Mouse (Mus musculus): ENCODE results near the gene Tnfsf9. TPM values are rescaled to one million over a fixed set of nuclear protein-coding genes. Genes with fewer than 3 reads are reported as not detected.

The Tnfsf9 gene
- polyA plus RNA-seq, 1 experiment from 2014 or later, result 10.4 TPM

GRCm38 (mm10) chr17:57063031-57063430 is 42.1 kb upstream of the Tnfsf9 start:
- Histone ChIP-seq H3K4me1 (replicated peaks; ENCODE audit: control insufficient read depth, insufficient read depth, low read length) (peaks cover 8% of the 10 kb centered on the region; the same call in 1 of the 2 replicates), H3K9me3 (ENCODE audit: control insufficient read depth, low read length) (no peaks in the 10 kb centered on the region), H3K4me2 (ENCODE audit: low read length) (peak overlapping the region; percentile 34), H3K27ac (ENCODE audit: low read depth) (no peak overlapping the region), H3K27me3 (replicated peaks; ENCODE audit: control insufficient read depth, insufficient read depth, low read length) (peaks cover 25% of the 10 kb centered on the region), H3K9ac (ENCODE audit: low read length) (peak overlapping the region; percentile 51), H3K4me3 (ENCODE audit: low read depth, low read length) (peak overlapping the region; percentile 40), H3K36me3 (ENCODE audit: control insufficient read depth, insufficient read depth, low read length) (no peaks in the 10 kb centered on the region)
- ATAC-seq (replicated peaks; ENCODE audit: low FRiP score, low TSS enrichment, low read depth) (no peak), DNase-seq (ENCODE audit: low spot score) (no peak)
- 11% methylated on average over 8 of the region's 8 CpGs for WGBS

GRCm38 (mm10) chr17:57066908-57067307 is 38.2 kb upstream of the Tnfsf9 start:
- DNase-seq (ENCODE audit: low spot score) (no peak), ATAC-seq (replicated peaks; ENCODE audit: low FRiP score, low TSS enrichment, low read depth) (no peak)
- 63% methylated on average over 5 of the region's 5 CpGs for WGBS

GRCm38 (mm10) chr17:57070272-57070671 is 34.9 kb upstream of the Tnfsf9 start:
- peak; percentile 57; the same call in 1 of the 2 replicates for ATAC-seq (replicated peaks; ENCODE audit: low FRiP score, low TSS enrichment, low read depth)

More at GRCm38 (mm10) chr17:57066908-57067307, 38.2 kb upstream of the Tnfsf9 start:
- Histone ChIP-seq H3K9ac (ENCODE audit: low read length) (no peak overlapping the region), H3K36me3 (ENCODE audit: control insufficient read depth, insufficient read depth, low read length) (no peaks in the 10 kb centered on the region), H3K4me2 (ENCODE audit: low read length) (no peak overlapping the region), H3K4me3 (ENCODE audit: low read depth, low read length) (no peak overlapping the region), H3K9me3 (ENCODE audit: control insufficient read depth, low read length) (no peaks in the 10 kb centered on the region), H3K27me3 (replicated peaks; ENCODE audit: control insufficient read depth, insufficient read depth, low read length) (peaks cover 15% of the 10 kb centered on the region), H3K27ac (ENCODE audit: low read depth) (no peak overlapping the region), H3K4me1 (replicated peaks; ENCODE audit: control insufficient read depth, insufficient read depth, low read length) (peaks cover 7% of the 10 kb centered on the region; the same call in 1 of the 2 replicates)

GRCm38 (mm10) chr17:57070699-57071098 is 34.4 kb upstream of the Tnfsf9 start:
- Histone ChIP-seq H3K4me2 (ENCODE audit: low read length) (peak overlapping the region; percentile 37), H3K27me3 (replicated peaks; ENCODE audit: control insufficient read depth, insufficient read depth, low read length) (no peaks in the 10 kb centered on the region), H3K4me3 (ENCODE audit: low read depth, low read length) (peak overlapping the region; percentile 2; the same call in 1 of the 2 replicates), H3K4me1 (replicated peaks; ENCODE audit: control insufficient read depth, insufficient read depth, low read length) (no peaks in the 10 kb centered on the region), H3K36me3 (ENCODE audit: control insufficient read depth, insufficient read depth, low read length) (no peaks in the 10 kb centered on the region), H3K27ac (ENCODE audit: low read depth) (no peak overlapping the region), H3K9me3 (ENCODE audit: control insufficient read depth, low read length) (no peaks in the 10 kb centered on the region), H3K9ac (ENCODE audit: low read length) (no peak overlapping the region)
- DNase-seq (ENCODE audit: low spot score) (peak; percentile 75), ATAC-seq (replicated peaks; ENCODE audit: low FRiP score, low TSS enrichment, low read depth) (peak; percentile 80)
- WGBS, result 3% methylated on average over 11 of the region's 11 CpGs

More at GRCm38 (mm10) chr17:57070272-57070671, 34.9 kb upstream of the Tnfsf9 start:
- Histone ChIP-seq H3K27ac (ENCODE audit: low read depth) (peak overlapping the region; percentile 47; the same call in 1 of the 2 replicates), H3K4me2 (ENCODE audit: low read length) (peak overlapping the region; percentile 37), H3K9ac (ENCODE audit: low read length) (no peak overlapping the region), H3K9me3 (ENCODE audit: control insufficient read depth, low read length) (no peaks in the 10 kb centered on the region), H3K4me3 (ENCODE audit: low read depth, low read length) (peak overlapping the region; percentile 2; the same call in 1 of the 2 replicates), H3K4me1 (replicated peaks; ENCODE audit: control insufficient read depth, insufficient read depth, low read length) (no peaks in the 10 kb centered on the region), H3K27me3 (replicated peaks; ENCODE audit: control insufficient read depth, insufficient read depth, low read length) (no peaks in the 10 kb centered on the region), H3K36me3 (ENCODE audit: control insufficient read depth, insufficient read depth, low read length) (no peaks in the 10 kb centered on the region)
- WGBS, result 8% methylated on average over 9 of the region's 9 CpGs
- no peak for DNase-seq (ENCODE audit: low spot score)

GRCm38 (mm10) chr17:57076916-57077315 is 28.2 kb upstream of the Tnfsf9 start:
- Histone ChIP-seq H3K9me3 (ENCODE audit: control insufficient read depth, low read length) (no peaks in the 10 kb centered on the region), H3K27ac (ENCODE audit: low read depth) (no peak overlapping the region), H3K4me2 (ENCODE audit: low read length) (no peak overlapping the region), H3K4me1 (replicated peaks; ENCODE audit: control insufficient read depth, insufficient read depth, low read length) (peaks cover 10% of the 10 kb centered on the region), H3K9ac (ENCODE audit: low read length) (no peak overlapping the region), H3K36me3 (ENCODE audit: control insufficient read depth, insufficient read depth, low read length) (0 out of 2 replicates have a peak, but pooled peaks cover 6% of the 10 kb centered on the region), H3K4me3 (ENCODE audit: low read depth, low read length) (no peak overlapping the region), H3K27me3 (replicated peaks; ENCODE audit: control insufficient read depth, insufficient read depth, low read length) (no peaks in the 10 kb centered on the region)
- WGBS, result 58% methylated on average over 3 of the region's 3 CpGs
- ATAC-seq (replicated peaks; ENCODE audit: low FRiP score, low TSS enrichment, low read depth) (no peak), DNase-seq (ENCODE audit: low spot score) (no peak)

GRCm38 (mm10) chr17:57078336-57078735 is 26.8 kb upstream of the Tnfsf9 start, which contains the start of gene Dennd1c:
TSS of gene Dennd1c (minus strand) at chr17:57078514.
- WGBS, result 32% methylated on average over 6 of the region's 6 CpGs
- ATAC-seq (replicated peaks; ENCODE audit: low FRiP score, low TSS enrichment, low read depth) (no peak), DNase-seq (ENCODE audit: low spot score) (no peak)
- Histone ChIP-seq H3K4me1 (replicated peaks; ENCODE audit: control insufficient read depth, insufficient read depth, low read length) (peaks cover 10% of the 10 kb centered on the region), H3K4me3 (ENCODE audit: low read depth, low read length) (no peak within 1 kb of the TSS), H3K9me3 (ENCODE audit: control insufficient read depth, low read length) (no peaks in the 10 kb centered on the region), H3K9ac (ENCODE audit: low read length) (no peak within 1 kb of the TSS), H3K27ac (ENCODE audit: low read depth) (peak within 1 kb of the TSS; percentile 47; the same call in 1 of the 2 replicates), H3K27me3 (replicated peaks; ENCODE audit: control insufficient read depth, insufficient read depth, low read length) (no peaks in the 10 kb centered on the region), H3K4me2 (ENCODE audit: low read length) (0 out of 2 replicates have a peak within 1 kb of the TSS, but pooled peaks have one; percentile 13), H3K36me3 (ENCODE audit: control insufficient read depth, insufficient read depth, low read length) (0 out of 2 replicates have a peak, but pooled peaks cover 6% of the 10 kb centered on the region)

- H3K27me3 ChIP-seq (replicated peaks; ENCODE audit: control insufficient read depth, insufficient read depth, low read length), result no peaks in the 10 kb centered on the region
Observed at GRCm38 (mm10) chr17:57079919-57080318, 25.2 kb upstream of the Tnfsf9 start.

GRCm38 (mm10) chr17:57081234-57081842 is 23.8 kb upstream of the Tnfsf9 start:
- peaks cover 10% of the 10 kb centered on the region for H3K4me1 ChIP-seq (replicated peaks; ENCODE audit: control insufficient read depth, insufficient read depth, low read length)
- ATAC-seq (replicated peaks; ENCODE audit: low FRiP score, low TSS enrichment, low read depth) (no peak), DNase-seq (ENCODE audit: low spot score) (no peak)
- no peak overlapping the region for H3K9ac ChIP-seq (ENCODE audit: low read length)
- no peaks in the 10 kb centered on the region for H3K9me3 ChIP-seq (ENCODE audit: control insufficient read depth, low read length)
- H3K27ac ChIP-seq (ENCODE audit: low read depth), result no peak overlapping the region
- H3K4me3 ChIP-seq (ENCODE audit: low read depth, low read length), result no peak overlapping the region
- 96% methylated on average over 31 of the region's 31 CpGs for WGBS
- no peaks in the 10 kb centered on the region for H3K27me3 ChIP-seq (replicated peaks; ENCODE audit: control insufficient read depth, insufficient read depth, low read length)
- 0 out of 2 replicates have a peak, but pooled peaks cover 6% of the 10 kb centered on the region for H3K36me3 ChIP-seq (ENCODE audit: control insufficient read depth, insufficient read depth, low read length)
- no peak overlapping the region for H3K4me2 ChIP-seq (ENCODE audit: low read length)

More at GRCm38 (mm10) chr17:57079919-57080318, 25.2 kb upstream of the Tnfsf9 start:
- ATAC-seq (replicated peaks; ENCODE audit: low FRiP score, low TSS enrichment, low read depth), result peak; percentile 63
- Histone ChIP-seq H3K4me1 (replicated peaks; ENCODE audit: control insufficient read depth, insufficient read depth, low read length) (peaks cover 10% of the 10 kb centered on the region), H3K9ac (ENCODE audit: low read length) (no peak overlapping the region), H3K4me3 (ENCODE audit: low read depth, low read length) (no peak overlapping the region), H3K36me3 (ENCODE audit: control insufficient read depth, insufficient read depth, low read length) (0 out of 2 replicates have a peak, but pooled peaks cover 6% of the 10 kb centered on the region), H3K4me2 (ENCODE audit: low read length) (no peak overlapping the region), H3K27ac (ENCODE audit: low read depth) (peak overlapping the region; percentile 47; the same call in 1 of the 2 replicates), H3K9me3 (ENCODE audit: control insufficient read depth, low read length) (no peaks in the 10 kb centered on the region)
- DNase-seq (ENCODE audit: low spot score), result no peak
- 61% methylated on average over 3 of the region's 3 CpGs for WGBS

Data from intestine, embryonic 14.5 days (tissue).